Mouse (Mus musculus) mouse embryonic stem cell (cell line): Measurements from ENCODE around the gene Nkx1-1.

Experiments used
- in situ Hi-C, 2 experiments: fragments of 300-500 bp; cut with MboI; formaldehyde crosslinking; loops; 1 replicate in 1 of 2; 3 replicates in 1 of 2; pipeline ENCODE4 v1.14.3; 2019 to 2020; ENCODE audit warnings: low sequenced_read_pairs in 2 of 2, low pct_unique_long_range_greater_than_20kb in 1 of 2, mixed read lengths in 1 of 2; ENCODE audit not compliant: unreplicated experiment in 1 of 2

Nkx1-1 gene

DNA sequence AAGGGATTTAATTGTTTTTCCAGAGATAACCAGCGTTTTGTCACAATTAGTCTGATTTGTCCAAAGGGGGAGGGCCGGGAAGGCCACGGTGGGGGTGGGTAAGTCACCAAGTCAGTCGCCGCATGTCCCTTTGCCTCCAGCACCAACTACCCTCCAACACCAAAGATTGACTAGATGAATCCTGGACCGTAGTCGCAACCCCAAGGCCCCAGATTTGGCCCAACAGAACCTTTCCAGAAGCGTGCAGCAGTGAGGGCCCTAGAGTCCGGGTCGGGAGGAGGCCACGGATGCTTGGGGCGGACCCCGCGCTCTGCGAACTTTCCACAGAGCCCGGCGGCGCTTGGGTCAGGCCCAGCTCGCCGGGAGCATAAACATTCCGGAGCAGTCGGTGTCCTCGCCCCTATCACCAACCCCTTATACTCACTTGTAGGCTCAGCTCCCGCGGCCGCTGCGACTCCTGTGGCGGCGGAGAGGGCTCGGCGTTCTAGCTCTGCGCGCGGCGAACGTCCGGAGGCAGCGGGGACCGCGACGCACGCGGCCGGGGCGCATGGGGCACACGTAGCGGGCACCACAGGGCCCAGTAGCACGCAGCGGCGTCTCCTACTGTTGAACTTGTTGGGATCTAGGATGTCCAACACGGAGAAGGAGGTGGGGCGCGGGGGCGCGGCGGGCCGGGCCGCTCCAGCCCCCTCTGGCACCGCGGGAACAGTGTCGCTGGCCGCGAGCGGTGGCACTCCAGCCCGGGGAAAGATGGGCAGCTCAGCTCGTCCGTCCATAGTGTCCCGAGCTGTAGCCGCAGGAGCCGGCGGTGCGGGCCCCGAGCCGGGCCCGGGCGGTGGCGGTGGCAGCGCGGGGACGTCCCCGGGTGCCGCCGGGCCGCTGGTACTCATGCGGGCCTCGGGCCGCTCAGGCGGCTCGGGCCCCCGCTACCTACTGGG is at the start of gene Nkx1-1:
Gene Nkx1-1, minus strand, starts transcription at position 776 of the 938 bp plus-strand sequence.
- in situ Hi-C loops = loop anchor here in 1 of 2 experiments (25.0 kb wide), 2 partner anchors 304 to 1954 kb away; partner anchors contain the start of gene Hmx1

DNA sequence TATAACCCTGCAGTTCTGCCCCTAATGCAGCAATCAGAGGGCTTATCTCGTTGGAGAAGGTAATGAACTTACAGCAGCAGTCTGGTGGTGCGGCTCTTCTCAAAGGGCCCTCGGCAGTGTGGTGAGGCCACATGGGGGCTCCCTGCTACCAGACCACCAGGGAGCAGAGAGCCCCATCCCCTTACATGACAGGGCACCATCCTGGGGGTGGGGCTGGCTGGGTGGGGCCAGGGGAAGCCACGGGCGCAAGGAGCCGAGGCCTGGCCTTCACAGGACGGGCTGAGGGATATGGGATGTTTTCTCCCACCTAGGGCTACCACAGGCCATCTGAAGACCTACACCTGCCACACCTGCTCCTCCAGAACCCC is 47.5 kb upstream of the Nkx1-1 start:
- in situ Hi-C loops = no loop called here

- in situ Hi-C loops = no loop called here
These were observed 47.0 kb upstream of the Nkx1-1 start for GRCm38 (mm10) chr5:33480582-33481317.

- in situ Hi-C loops = no loop called here
These were observed 31.7 kb upstream of the Nkx1-1 start for GRCm38 (mm10) chr5:33465464-33465863.

DNA sequence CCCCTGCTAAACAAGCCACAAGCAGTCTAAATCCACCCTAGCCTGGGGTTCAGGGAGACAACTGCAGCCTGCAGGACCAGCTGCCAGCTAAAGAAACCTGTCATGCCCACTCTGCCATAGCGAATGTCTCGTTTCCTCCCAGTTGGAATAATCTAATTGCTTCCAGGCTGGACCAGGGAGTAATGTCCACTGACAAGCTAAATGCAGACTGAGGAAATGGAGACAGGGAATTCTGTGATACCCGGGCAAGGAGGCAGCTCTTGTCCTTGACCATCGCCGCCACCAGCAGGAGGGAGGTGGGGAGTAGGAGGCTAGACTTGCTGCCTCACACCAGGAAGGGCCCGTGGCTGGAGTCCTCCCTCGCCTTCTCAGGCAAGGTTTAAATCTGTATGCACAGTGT is 30.6 kb upstream of the Nkx1-1 start:
- in situ Hi-C loops = no loop called here

DNA sequence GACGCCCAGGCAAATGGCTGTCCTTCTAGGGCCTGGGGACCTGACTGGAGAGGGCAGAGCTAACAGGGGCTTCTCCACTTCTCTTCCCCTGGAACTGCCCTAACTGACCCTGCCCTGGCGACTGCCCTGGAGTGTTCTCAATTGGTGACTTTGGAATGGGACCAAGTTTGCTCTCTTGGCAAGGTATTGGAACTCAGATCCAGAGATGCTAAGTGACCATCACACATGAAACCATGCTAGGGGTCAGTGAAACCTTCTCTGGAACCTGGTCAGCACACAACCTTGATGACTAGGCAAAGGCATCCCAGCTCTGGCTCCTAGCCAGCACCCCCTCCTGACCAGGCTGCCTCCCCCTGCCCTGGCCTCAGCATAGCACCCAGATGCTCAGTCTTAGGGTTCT is 25.3 kb upstream of the Nkx1-1 start:
- in situ Hi-C loops = no loop called here

DNA sequence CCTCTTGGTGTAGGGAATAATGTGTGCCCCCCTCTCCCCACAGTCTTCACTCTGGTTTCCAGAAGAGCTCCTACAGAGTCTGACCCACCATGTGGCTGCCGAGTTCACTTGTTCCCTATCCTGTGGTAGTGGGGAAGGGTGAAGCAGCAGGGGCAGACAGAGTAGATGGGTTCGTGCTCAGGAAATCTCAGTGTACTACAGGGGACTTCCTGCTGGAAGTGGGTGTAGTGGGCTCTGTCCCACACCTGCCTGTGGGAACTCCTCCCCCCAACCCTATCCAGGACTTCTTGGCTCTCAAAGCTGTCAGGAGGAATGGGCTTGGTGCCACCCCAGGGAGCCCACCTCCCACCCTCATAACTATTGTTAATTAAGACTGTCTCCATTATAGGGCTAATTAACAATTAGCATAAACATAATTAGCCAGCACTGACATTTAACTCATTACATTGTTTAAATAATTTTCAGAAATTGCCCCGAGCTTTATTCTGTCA is 24.4 kb upstream of the Nkx1-1 start:
- in situ Hi-C loops = no loop called here

- in situ Hi-C loops = no loop called here
These were observed 22.0 kb upstream of the Nkx1-1 start for GRCm38 (mm10) chr5:33455737-33456136.

DNA sequence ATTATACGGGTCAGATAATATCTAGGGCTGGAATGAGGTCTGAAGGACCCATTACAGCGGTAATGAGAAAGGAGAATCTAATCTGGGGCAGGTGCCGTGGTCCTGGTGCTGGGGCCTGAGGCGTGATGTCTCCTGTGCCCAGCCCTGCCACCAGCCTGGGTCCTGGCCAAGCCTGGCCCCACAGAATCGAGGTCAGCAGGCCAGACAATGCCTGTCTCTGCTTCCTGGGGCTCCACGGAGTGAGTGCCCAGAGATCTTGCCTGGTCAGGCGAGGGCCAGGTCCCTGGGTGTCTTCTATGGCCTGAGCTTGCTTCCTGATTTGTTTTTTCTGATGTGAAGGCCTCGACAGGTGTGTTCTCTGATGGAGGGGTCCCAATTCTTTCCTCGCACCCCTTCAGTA is 10.0 kb upstream of the Nkx1-1 start:
- in situ Hi-C loops = loop anchor here in 1 of 2 experiments (25.0 kb wide), 2 partner anchors 294 to 1944 kb away; partner anchors contain the start of gene Hmx1

- in situ Hi-C loops = loop anchor here in 1 of 2 experiments (25.0 kb wide), 2 partner anchors 294 to 1944 kb away; partner anchors contain the start of gene Hmx1
These were observed 9.3 kb upstream of the Nkx1-1 start for GRCm38 (mm10) chr5:33442927-33443710.

- in situ Hi-C loops = loop anchor here in 1 of 2 experiments (25.0 kb wide), 2 partner anchors 299 to 1949 kb away; partner anchors contain the start of gene Hmx1
These were observed 4.4 kb upstream of the Nkx1-1 start for GRCm38 (mm10) chr5:33438214-33438613.

- in situ Hi-C loops = loop anchor here in 1 of 2 experiments (25.0 kb wide), 2 partner anchors 301 to 1951 kb away; partner anchors contain the start of gene Hmx1
These were observed 2.2 kb upstream of the Nkx1-1 start for GRCm38 (mm10) chr5:33435941-33436340.

DNA sequence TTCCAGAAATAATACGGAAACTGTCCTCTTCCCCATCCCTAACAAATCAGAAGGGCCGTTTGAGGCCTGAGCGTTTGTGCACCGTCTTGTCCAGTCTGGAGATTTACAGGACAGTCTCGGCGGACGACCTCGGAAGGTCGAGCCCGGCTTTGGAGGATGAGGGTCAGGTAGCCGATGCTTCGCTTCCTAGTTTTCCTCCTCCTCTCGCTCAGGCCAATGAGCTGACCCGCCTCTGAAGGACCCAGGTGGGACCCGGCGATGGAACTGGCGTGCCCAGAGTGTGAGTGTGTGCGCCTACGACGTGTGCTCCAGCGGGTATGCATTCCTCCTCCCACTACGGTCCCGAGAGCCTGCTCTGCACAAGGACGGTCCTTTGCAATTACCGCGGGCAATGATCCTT is 1.4 kb upstream of the Nkx1-1 start:
- in situ Hi-C loops = loop anchor here in 1 of 2 experiments (25.0 kb wide), 2 partner anchors 302 to 1952 kb away; partner anchors contain the start of gene Hmx1

DNA sequence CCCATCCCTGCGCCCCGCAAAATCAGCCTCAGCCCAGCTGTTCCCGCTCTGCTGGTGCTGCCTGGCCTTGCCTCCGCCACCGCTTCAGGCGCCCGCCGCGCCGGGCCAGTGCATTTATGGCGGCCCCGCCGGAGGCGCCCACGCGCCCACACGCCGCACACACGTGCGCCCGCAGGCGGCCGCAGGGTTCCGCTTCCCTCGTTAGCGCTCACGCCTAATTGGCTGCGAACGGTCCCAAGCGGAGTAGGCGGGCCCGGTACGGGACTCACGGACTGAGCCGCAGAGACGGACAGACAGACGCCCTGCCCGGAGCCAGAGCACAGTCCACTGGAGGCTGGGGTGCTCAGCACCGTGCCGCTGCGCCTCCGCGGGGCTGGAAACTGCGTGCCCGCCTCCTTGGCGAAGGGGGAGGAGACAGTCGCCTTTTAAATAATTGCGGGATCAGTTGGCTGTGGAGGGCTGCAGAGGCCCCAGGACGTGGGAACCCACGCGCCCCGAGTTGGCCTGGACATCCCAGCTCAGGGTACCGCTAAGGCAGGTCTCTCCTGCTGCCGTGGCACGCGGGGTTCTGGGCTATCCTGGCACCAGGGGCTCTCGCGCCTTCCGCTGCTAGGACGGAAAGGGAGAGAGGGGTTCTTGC is 485 bp upstream of the Nkx1-1 start:
- in situ Hi-C loops = loop anchor here in 1 of 2 experiments (25.0 kb wide), 2 partner anchors 303 to 1953 kb away; partner anchors contain the start of gene Hmx1

GRCm38 (mm10) chr5:33432057-33432935 is 1.5 kb downstream of the Nkx1-1 start:
- in situ Hi-C loops = loop anchor here in 1 of 2 experiments (25.0 kb wide), 2 partner anchors 305 to 1955 kb away; partner anchors contain the start of gene Hmx1

DNA sequence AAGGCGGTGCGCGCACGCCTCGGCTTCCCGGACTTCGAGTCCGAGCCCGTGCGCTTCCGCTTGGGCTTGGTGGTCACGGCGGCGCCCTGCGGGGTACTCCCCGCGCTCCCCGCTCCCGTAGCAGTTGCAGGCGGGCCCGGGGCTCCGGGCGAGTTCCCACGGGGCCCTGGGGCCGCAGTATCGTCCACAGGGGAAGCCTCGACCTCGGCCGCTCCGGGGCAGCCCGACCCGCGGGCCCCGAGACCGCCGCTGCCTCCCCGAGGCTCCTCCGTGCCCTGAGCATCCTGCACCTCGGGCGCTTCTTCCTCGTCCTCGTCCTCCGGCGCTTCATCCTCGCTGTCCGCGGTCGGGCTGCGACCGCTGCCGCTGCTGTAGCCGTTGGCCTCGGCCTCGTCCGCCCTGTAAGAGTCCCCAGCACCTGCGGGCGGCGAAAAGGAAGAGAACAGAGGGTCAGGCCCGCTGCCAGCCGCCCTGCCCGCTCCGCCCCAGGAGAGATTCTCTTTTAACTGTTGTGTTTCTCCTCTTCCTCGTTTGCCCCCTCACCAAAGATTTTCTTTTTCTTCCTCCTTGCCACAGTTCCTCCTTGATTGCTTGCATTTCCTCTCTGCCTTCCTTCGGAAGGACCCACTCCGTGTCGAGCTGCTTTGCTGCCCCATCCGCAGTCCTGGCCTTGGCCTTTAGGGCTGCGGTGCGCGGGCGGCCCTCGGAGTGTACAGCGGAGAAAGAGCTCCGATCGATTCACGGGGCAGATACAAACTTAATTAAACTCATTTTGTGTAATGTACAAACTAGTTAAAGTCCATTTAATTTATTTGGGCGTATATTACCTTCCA is 2.4 kb downstream of the Nkx1-1 start:
- in situ Hi-C loops = loop anchor here in 1 of 2 experiments (25.0 kb wide), 2 partner anchors 306 to 1956 kb away; partner anchors contain the start of gene Hmx1
